9 mouse cellular contexts compared by ENCODE assay signal in genomic region chr10:108443931-108444876, GRCm38 (mm10).
DNase-seq lines count a peak whose midpoint lies in the region; ATAC-seq and TF ChIP-seq lines count a peak whose summit lies in the region.
"Had no signal": no experiment of that assay in that cellular context is flagged by ENCODE, and none has a peak within 500 bp of the region (broad histone marks: within the 10 kb centered on the region; RNA-seq: fewer than 3 reads in every experiment).

No protein-coding gene starts in this region.

- peak; percentile 53; the same call in 1 of the 2 replicates for ATAC-seq in midbrain, embryonic 14.5 days (ENCODE audit: low FRiP score, low TSS enrichment)
- ATAC-seq in midbrain, embryonic 11.5 days (ENCODE audit: low FRiP score): no peak

- H3K4me3 ChIP-seq in gastrocnemius, adult 2 months: peak overlapping the region; percentile 16
- no peak overlapping the region for H3K4me3 ChIP-seq in midbrain, embryonic 14.5 days (replicated peaks; ENCODE audit: low read depth, low read length)
- H3K4me3 ChIP-seq in midbrain, embryonic 11.5 days (ENCODE audit: low read depth, low read length): no peak overlapping the region

- no peaks in the 10 kb centered on the region for H3K9me3 ChIP-seq in midbrain, embryonic 14.5 days (ENCODE audit: control insufficient read depth, low read length)
- H3K9me3 ChIP-seq in midbrain, embryonic 11.5 days (ENCODE audit: control insufficient read depth, low read length): no peaks in the 10 kb centered on the region

- peak overlapping the region; percentile 58 for H3K27ac ChIP-seq in gastrocnemius, adult 2 months
- no peak overlapping the region for H3K27ac ChIP-seq in midbrain, embryonic 14.5 days (replicated peaks; ENCODE audit: low read depth, low read length)
- no peak overlapping the region for H3K27ac ChIP-seq in midbrain, embryonic 11.5 days (ENCODE audit: low read depth, low read length)
- H3K27ac ChIP-seq: liver, embryonic 14.5 days had no signal

- H3K4me1 ChIP-seq in midbrain, embryonic 14.5 days (ENCODE audit: control insufficient read depth, insufficient read depth, low read length): 0 out of 2 replicates have a peak, but pooled peaks cover 3% of the 10 kb centered on the region
- 0 out of 2 replicates have a peak, but pooled peaks cover 2% of the 10 kb centered on the region for H3K4me1 ChIP-seq in midbrain, embryonic 11.5 days (ENCODE audit: control insufficient read depth, insufficient read depth, low read length)

- DNase-seq in gastrocnemius, adult 2 months: no peak
- no peak for DNase-seq in gastrocnemius, adult 8-10 months (ENCODE audit: low spot score in 2 of 2)
- DNase-seq in midbrain, embryonic 14.5 days: peak; percentile 39
- DNase-seq in midbrain, embryonic 11.5 days (ENCODE audit: low spot score, missing footprints): no peak
- DNase-seq in kidney, adult 9 months: peak; percentile 77
- no peak for DNase-seq in right cerebral cortex, postnatal 14 days
- DNase-seq in ovary, postnatal 10 days (ENCODE audit: low spot score): no peak
- no peak for DNase-seq in adrenal gland, postnatal 25 days

- intact Hi-C loops in gastrocnemius, adult 2 months (cut with DNase I): loop anchor here (10.0 kb wide), 3 partner anchors 109 to 639 kb away; partner anchors contain the start of gene Pawr

- H3K4me2 ChIP-seq in midbrain, embryonic 14.5 days (ENCODE audit: low read length): 0 out of 2 replicates have a peak overlapping the region, but pooled peaks have one; percentile 4
- no peak overlapping the region for H3K4me2 ChIP-seq in midbrain, embryonic 11.5 days

- no peaks in the 10 kb centered on the region for H3K27me3 ChIP-seq in midbrain, embryonic 14.5 days (ENCODE audit: control insufficient read depth, insufficient read depth, low read length)
- no peaks in the 10 kb centered on the region; the same call in 1 of the 2 replicates for H3K27me3 ChIP-seq in midbrain, embryonic 11.5 days (ENCODE audit: control insufficient read depth, insufficient read depth, low read length)

- no peak for TF ChIP-seq CTCF in gastrocnemius, adult 2 months (IDR thresholded peaks at IDR 0.05)

- WGBS in midbrain, embryonic 14.5 days: 48% methylated on average over 19 of the region's 19 CpGs
- WGBS in midbrain, embryonic 11.5 days: 71% methylated on average over 19 of the region's 19 CpGs

- H3K36me3 ChIP-seq in midbrain, embryonic 14.5 days (ENCODE audit: control insufficient read depth, insufficient read depth, low read length): no peaks in the 10 kb centered on the region
- no peaks in the 10 kb centered on the region for H3K36me3 ChIP-seq in midbrain, embryonic 11.5 days (ENCODE audit: control insufficient read depth, insufficient read depth, low read length)

- H3K9ac ChIP-seq in midbrain, embryonic 14.5 days (replicated peaks; ENCODE audit: low read length): no peak overlapping the region
- no peak overlapping the region for H3K9ac ChIP-seq in midbrain, embryonic 11.5 days (ENCODE audit: low read length)
- H3K9ac ChIP-seq: liver, embryonic 14.5 days had no signal

Comparison
In these comparisons a context has a peak if more than half of its experiments do, and no peak if none do; other contexts are left out.
1. DNase-seq: peak in midbrain, embryonic 14.5 days (single experiment) and kidney, adult 9 months (single experiment); none in gastrocnemius, adult 2 months (single experiment), gastrocnemius, adult 8-10 months (0 of 2), midbrain, embryonic 11.5 days (single experiment), right cerebral cortex, postnatal 14 days (single experiment), ovary, postnatal 10 days (single experiment) and adrenal gland, postnatal 25 days (single experiment).